ENCODE assay signal across 21 mouse cellular contexts in the genomic region with DNA sequence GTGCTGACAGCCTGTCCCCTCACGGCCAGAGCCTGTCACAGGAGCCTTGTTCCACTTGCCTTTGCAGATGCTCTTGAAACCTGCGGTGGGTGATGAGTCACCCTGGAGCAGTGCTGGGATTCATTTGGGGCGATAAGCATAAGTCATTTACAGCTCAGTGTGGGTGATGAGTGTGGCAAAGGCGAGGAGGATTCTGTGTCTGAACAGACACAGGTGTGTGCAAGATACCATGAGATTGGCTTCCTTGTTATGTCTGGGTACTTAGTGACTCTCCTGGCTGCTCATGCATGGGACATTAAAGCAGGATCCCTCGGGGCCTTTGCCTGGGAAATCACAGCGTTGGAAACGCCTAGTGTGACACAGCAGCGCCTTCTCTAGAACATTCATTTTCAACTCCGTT.
DNase-seq lines count a peak whose midpoint lies in the region; ATAC-seq lines count a peak whose summit lies in the region.
"Had no signal": no experiment of that assay in that cellular context is flagged by ENCODE, and none has a peak within 500 bp of the region (broad histone marks: within the 10 kb centered on the region; RNA-seq: fewer than 3 reads in every experiment).

No protein-coding gene starts in this region.

- DNase-seq in right cerebral cortex, adult 18-20 months = peak; percentile 70
- DNase-seq in right cerebral cortex, postnatal 4 days = no peak
- DNase-seq in lung, adult 18-20 months = no peak
- no peak for DNase-seq in spleen, postnatal 4 days (ENCODE audit: low spot score in 2 of 2)
- DNase-seq: adrenal gland, postnatal 10 days; cerebellum, adult 11-12 months; cerebellum, postnatal 36 days; heart, adult 2 months; kidney, postnatal 25 days had no signal

- no peak overlapping the region for H3K9ac ChIP-seq in hindbrain, embryonic 12.5 days
- H3K9ac ChIP-seq in hindbrain, embryonic 16.5 days (ENCODE audit: low read depth, low read length) = no peak overlapping the region
- no peak overlapping the region for H3K9ac ChIP-seq in hindbrain, embryonic 13.5 days
- no peak overlapping the region for H3K9ac ChIP-seq in neural tube, embryonic 14.5 days (replicated peaks; ENCODE audit: low read depth, low read length)
- H3K9ac ChIP-seq: forebrain, embryonic 15.5 days; lung, embryonic 15.5 days had no signal

- H3K27ac ChIP-seq in hindbrain, embryonic 12.5 days = no peak overlapping the region
- H3K27ac ChIP-seq in hindbrain, embryonic 16.5 days (ENCODE audit: low read depth, low read length) = no peak overlapping the region
- H3K27ac ChIP-seq in hindbrain, embryonic 13.5 days = 0 out of 2 replicates have a peak overlapping the region, but pooled peaks have one; percentile 26
- no peak overlapping the region for H3K27ac ChIP-seq in neural tube, embryonic 14.5 days (ENCODE audit: low read depth, low read length)
- H3K27ac ChIP-seq: forebrain, embryonic 15.5 days; heart, adult 2 months; limb, embryonic 10.5 days; lung, embryonic 15.5 days; macrophage had no signal

- no peaks in the 10 kb centered on the region for H3K36me3 ChIP-seq in hindbrain, embryonic 12.5 days
- H3K36me3 ChIP-seq in hindbrain, embryonic 16.5 days (ENCODE audit: control insufficient read depth, insufficient read depth, low read length) = peaks cover 4% of the 10 kb centered on the region
- peaks cover 9% of the 10 kb centered on the region; the same call in 1 of the 2 replicates for H3K36me3 ChIP-seq in hindbrain, embryonic 13.5 days
- H3K36me3 ChIP-seq in neural tube, embryonic 14.5 days (ENCODE audit: control insufficient read depth, insufficient read depth, low read length) = peaks cover 4% of the 10 kb centered on the region; the same call in 1 of the 2 replicates
- H3K36me3 ChIP-seq: limb, embryonic 10.5 days had no signal

- peaks cover 12% of the 10 kb centered on the region for H3K4me1 ChIP-seq in hindbrain, embryonic 12.5 days
- H3K4me1 ChIP-seq in hindbrain, embryonic 16.5 days (ENCODE audit: control insufficient read depth, insufficient read depth, low read depth, low read length) = peaks cover 8% of the 10 kb centered on the region
- peaks cover 24% of the 10 kb centered on the region for H3K4me1 ChIP-seq in hindbrain, embryonic 13.5 days (replicated peaks)
- H3K4me1 ChIP-seq in neural tube, embryonic 14.5 days (ENCODE audit: control insufficient read depth, insufficient read depth, low read length) = peaks cover 4% of the 10 kb centered on the region; the same call in 1 of the 2 replicates
- H3K4me1 ChIP-seq: lung, embryonic 15.5 days had no signal

- H3K4me2 ChIP-seq in hindbrain, embryonic 12.5 days (replicated peaks) = no peak overlapping the region
- H3K4me2 ChIP-seq in hindbrain, embryonic 16.5 days (ENCODE audit: low read length) = no peak overlapping the region
- H3K4me2 ChIP-seq in hindbrain, embryonic 13.5 days = no peak overlapping the region
- no peak overlapping the region for H3K4me2 ChIP-seq in neural tube, embryonic 14.5 days (ENCODE audit: low read depth, low read length)
- H3K4me2 ChIP-seq: forebrain, embryonic 15.5 days; liver, embryonic 11.5 days; lung, embryonic 15.5 days; midbrain, embryonic 11.5 days had no signal

- no peak overlapping the region for H3K4me3 ChIP-seq in hindbrain, embryonic 12.5 days
- H3K4me3 ChIP-seq in hindbrain, embryonic 16.5 days (ENCODE audit: low read length) = no peak overlapping the region
- no peak overlapping the region for H3K4me3 ChIP-seq in hindbrain, embryonic 13.5 days
- H3K4me3 ChIP-seq in neural tube, embryonic 14.5 days (ENCODE audit: low read depth, low read length) = no peak overlapping the region
- H3K4me3 ChIP-seq: erythroblast, embryonic 14.5 days; forebrain, embryonic 15.5 days; heart, adult 2 months; limb, embryonic 10.5 days; lung, embryonic 15.5 days had no signal

- H3K9me3 ChIP-seq in hindbrain, embryonic 12.5 days (replicated peaks) = no peaks in the 10 kb centered on the region
- no peaks in the 10 kb centered on the region for H3K9me3 ChIP-seq in hindbrain, embryonic 16.5 days (ENCODE audit: control insufficient read depth, low read length)
- no peaks in the 10 kb centered on the region for H3K9me3 ChIP-seq in hindbrain, embryonic 13.5 days
- H3K9me3 ChIP-seq in neural tube, embryonic 14.5 days (ENCODE audit: control insufficient read depth, low read length) = no peaks in the 10 kb centered on the region
- H3K9me3 ChIP-seq: forebrain, embryonic 15.5 days; limb, embryonic 10.5 days; lung, embryonic 15.5 days had no signal

- ATAC-seq in hindbrain, embryonic 12.5 days (ENCODE audit: low FRiP score) = peak; percentile 46
- no peak for ATAC-seq in hindbrain, embryonic 16.5 days
- ATAC-seq in hindbrain, embryonic 13.5 days (ENCODE audit: low FRiP score) = 0 out of 2 replicates have a peak, but pooled peaks have one; percentile 14
- ATAC-seq in neural tube, embryonic 14.5 days (ENCODE audit: low read depth) = peak; percentile 26; the same call in 1 of the 2 replicates
- ATAC-seq: CD4-positive, CD25-positive, alpha-beta regulatory T cell, adult 4 months; forebrain, embryonic 15.5 days had no signal

- H3K27me3 ChIP-seq in hindbrain, embryonic 12.5 days = no peaks in the 10 kb centered on the region
- no peaks in the 10 kb centered on the region for H3K27me3 ChIP-seq in hindbrain, embryonic 16.5 days (replicated peaks; ENCODE audit: control insufficient read depth, insufficient read depth, low read length)
- H3K27me3 ChIP-seq in hindbrain, embryonic 13.5 days = no peaks in the 10 kb centered on the region
- no peaks in the 10 kb centered on the region for H3K27me3 ChIP-seq in neural tube, embryonic 14.5 days (ENCODE audit: control insufficient read depth, insufficient read depth, low read length)
- H3K27me3 ChIP-seq: forebrain, embryonic 15.5 days; lung, embryonic 15.5 days had no signal

- WGBS in hindbrain, embryonic 12.5 days = 71% methylated on average over 9 of the region's 9 CpGs
- WGBS in hindbrain, embryonic 16.5 days = 65% methylated on average over 9 of the region's 9 CpGs
- WGBS in hindbrain, embryonic 13.5 days = 64% methylated on average over 9 of the region's 9 CpGs
- 54% methylated on average over 9 of the region's 9 CpGs for WGBS in neural tube, embryonic 14.5 days
